Mouse (Mus musculus): ENCODE measurements around the gene Cdca3.

- TF ChIP-seq CTCF (IDR thresholded peaks at IDR 0.05): no peak
- TF ChIP-seq EP300 (IDR thresholded peaks at IDR 0.05): no peak
Measured at GRCm38 (mm10) chr6:124779984-124780416, 49.3 kb upstream of the Cdca3 start.
